Mouse (Mus musculus): Measurements from ENCODE around the gene Fxyd1. TPM values are rescaled to one million over a fixed set of nuclear protein-coding genes. Genes with fewer than 3 reads are reported as not detected.

Fxyd1 gene
- total RNA-seq, 2 experiments from 2014 or later: 79.9 to 81.6 TPM

- intact Hi-C loops (cut with DNase I): no loop called here
- no peak for DNase-seq (ENCODE audit: low spot score in 2 of 2)
Measured at GRCm38 (mm10) chr7:31035291-31035690, 21.7 kb downstream of the Fxyd1 start.

- DNase-seq (ENCODE audit: low spot score in 2 of 2): no peak
- intact Hi-C loops (cut with DNase I): no loop called here
Measured at GRCm38 (mm10) chr7:31034789-31035188, 22.2 kb downstream of the Fxyd1 start.

GRCm38 (mm10) chr7:31033409-31034165 lies 23.4 kb downstream of the Fxyd1 start:
- intact Hi-C loops (cut with DNase I): no loop called here
- DNase-seq (ENCODE audit: low spot score in 2 of 2): no peak

- intact Hi-C loops (cut with DNase I): no loop called here
- no peak for DNase-seq (ENCODE audit: low spot score in 2 of 2)
Measured at GRCm38 (mm10) chr7:31031731-31032130, 25.3 kb downstream of the Fxyd1 start.

- DNase-seq (ENCODE audit: low spot score in 2 of 2): no peak
- intact Hi-C loops (cut with DNase I): no loop called here
Measured at GRCm38 (mm10) chr7:31030717-31031116, 26.3 kb downstream of the Fxyd1 start.

- no peak for DNase-seq (ENCODE audit: low spot score in 2 of 2)
- intact Hi-C loops (cut with DNase I): no loop called here
Measured at GRCm38 (mm10) chr7:31028609-31029008, 28.4 kb downstream of the Fxyd1 start.

- DNase-seq (ENCODE audit: low spot score in 2 of 2): peak; percentile 82 to 97
- intact Hi-C loops (cut with DNase I): loop anchor here (2.0 kb wide), 1 partner anchor 61 kb away; the partner anchor contains the start of gene Usf2
Measured at GRCm38 (mm10) chr7:31017104-31017901, 39.7 kb downstream of the Fxyd1 start.

- intact Hi-C loops (cut with DNase I): no loop called here
- no peak for DNase-seq (ENCODE audit: low spot score in 2 of 2)
Measured at GRCm38 (mm10) chr7:31012971-31013370, 44.0 kb downstream of the Fxyd1 start.

GRCm38 (mm10) chr7:31008889-31009288 lies 48.1 kb downstream of the Fxyd1 start:
- intact Hi-C loops (cut with DNase I): no loop called here
- no peak for DNase-seq (ENCODE audit: low spot score in 2 of 2)

GRCm38 (mm10) chr7:31008175-31008574 lies 48.8 kb downstream of the Fxyd1 start:
- no peak for DNase-seq (ENCODE audit: low spot score in 2 of 2)
- intact Hi-C loops (cut with DNase I): no loop called here

GRCm38 (mm10) chr7:31007775-31008174 lies 49.2 kb downstream of the Fxyd1 start:
- DNase-seq (ENCODE audit: low spot score in 2 of 2): no peak
- intact Hi-C loops (cut with DNase I): no loop called here

- DNase-seq (ENCODE audit: low spot score in 2 of 2): no peak
Measured at GRCm38 (mm10) chr7:31002650-31003049, 54.3 kb downstream of the Fxyd1 start.

More at GRCm38 (mm10) chr7:31002650-31003049, 54.3 kb downstream of the Fxyd1 start:
- intact Hi-C loops (cut with DNase I): no loop called here

Small RNA genes lying within 50 kb of the gene (microRNA-seq; reads per million reads assigned to microRNA genes)
- 0 to 0.25 reads per million in 2 experiments for gene Mir7050

Other genes with a start within 250 kb of the Fxyd1 start
- gene Ffar2, start 233.4 kb downstream of the Fxyd1 start, total RNA-seq (2021): not detected
- gene Ffar3, start 201.0 kb downstream of the Fxyd1 start, total RNA-seq (2021): not detected
- not detected for gene Ffar1, start 195.6 kb downstream of the Fxyd1 start, total RNA-seq (2021)
- not detected for gene Cd22, start 176.9 kb downstream of the Fxyd1 start, total RNA-seq (2021)
- 100 to 1,000 TPM; 152 to 176 TPM for gene Mag, start 142.3 kb downstream of the Fxyd1 start, total RNA-seq (2021)
- not detected for gene Hamp2, start 132.5 kb downstream of the Fxyd1 start, total RNA-seq (2021)
- not detected for gene Hamp, start 113.2 kb downstream of the Fxyd1 start, total RNA-seq (2021)
- 100 to 1,000 TPM; 139 to 144 TPM for gene Usf2, start 100.4 kb downstream of the Fxyd1 start, total RNA-seq (2021)
- gene Lsr, start 83.7 kb downstream of the Fxyd1 start, total RNA-seq (2021): 1 to 10 TPM; 8.8 to 9.9 TPM
- not detected for gene Fam187b, start 83.4 kb downstream of the Fxyd1 start, total RNA-seq (2021)
- gene Fxyd5, start 14.7 kb downstream of the Fxyd1 start, total RNA-seq (2021): 10 to 100 TPM; 22.6 to 27.8 TPM
- 100 to 1,000 TPM; 185 to 232 TPM for gene Fxyd7, start 5.7 kb downstream of the Fxyd1 start, total RNA-seq (2021)
- gene Lgi4, start 2.1 kb upstream of the Fxyd1 start, total RNA-seq (2021): 10 to 100 TPM; 24.2 to 24.9 TPM
- gene Fxyd3, start 19.5 kb upstream of the Fxyd1 start, total RNA-seq (2021): not detected
- 1 to 10 TPM; 3.0 to 4.2 TPM for gene Hpn, start 58.1 kb upstream of the Fxyd1 start, total RNA-seq (2021)
- gene Scn1b, start 69.8 kb upstream of the Fxyd1 start, total RNA-seq (2021): 100 to 1,000 TPM; 616 to 649 TPM
- gene Gramd1a, start 98.7 kb upstream of the Fxyd1 start, total RNA-seq (2021): 100 to 1,000 TPM; 108 to 110 TPM
- not detected for gene Scgb2b2, start 233.3 kb upstream of the Fxyd1 start, total RNA-seq (2021)
- gene Scgb1b2, start 234.6 kb upstream of the Fxyd1 start, total RNA-seq (2021): not detected